Mouse (Mus musculus) G1E (cell line): Measurements from ENCODE around the gene Rgs3.

Experiments
- CTCF ChIP-seq: IDR thresholded peaks from 2 replicates; pipeline ENCODE4 v1.5.1; 2012; ENCODE audit warnings: low read depth, low read length, inconsistent platforms, mixed read lengths
- POLR2AphosphoS5 ChIP-seq: IDR thresholded peaks from 2 replicates; pipeline ENCODE4 v1.6.1; 2012; ENCODE audit warnings: low read depth, low read length, inconsistent platforms; ENCODE audit not compliant: insufficient replicate concordance

GRCm38 (mm10) chr4:62606905-62607304 lies 47.3 kb downstream of the Rgs3 start:
- no peak for TF ChIP-seq CTCF
- no peak for TF ChIP-seq POLR2AphosphoS5
